Mouse (Mus musculus): ENCODE measurements around the gene Snx21. TPM values are rescaled to one million over a fixed set of nuclear protein-coding genes. Genes with fewer than 3 reads are reported as not detected.

The Snx21 gene
- polyA plus RNA-seq, 2 experiments, result 26.0 to 29.2 TPM

- Histone ChIP-seq H3K9ac (ENCODE audit: low read depth, low read length, severe bottlenecking) (no peak within 1 kb of the TSS), H3K27me3 (ENCODE audit: control insufficient read depth, insufficient read depth, low read length) (no peaks in the 10 kb centered on the region), H3K4me1 (ENCODE audit: control insufficient read depth, insufficient read depth, low read length) (peaks cover 8% of the 10 kb centered on the region; the same call in 1 of the 2 replicates), H3K4me2 (replicated peaks; ENCODE audit: low read depth, low read length, severe bottlenecking) (no peak within 1 kb of the TSS), H3K36me3 (ENCODE audit: control insufficient read depth, insufficient read depth, low read length) (peaks cover 42% of the 10 kb centered on the region), H3K9me3 (ENCODE audit: control insufficient read depth, low read length) (no peaks in the 10 kb centered on the region), H3K27ac (replicated peaks; ENCODE audit: low read depth, low read length) (no peak within 1 kb of the TSS), H3K4me3 (replicated peaks; ENCODE audit: low read length) (no peak within 1 kb of the TSS)
- 80% methylated on average over 6 of the region's 6 CpGs for WGBS
- no peak for TF ChIP-seq POLR2A (IDR thresholded peaks at IDR 0.05; ENCODE audit: borderline replicate concordance, extremely low read depth, insufficient read depth, insufficient read length)
- ATAC-seq (ENCODE audit: low FRiP score, low read depth) (no peak), DNase-seq (ENCODE audit: low spot score) (no peak)
Measured at GRCm38 (mm10) chr2:164828437-164828836, 42.8 kb downstream of the Snx21 start, which contains the start of gene Spata25. TSS of gene Spata25 (minus strand) at chr2:164828537.

- DNase-seq (ENCODE audit: low spot score), result no peak
- peaks cover 42% of the 10 kb centered on the region for H3K36me3 ChIP-seq (ENCODE audit: control insufficient read depth, insufficient read depth, low read length)
- ATAC-seq (ENCODE audit: low FRiP score, low read depth), result no peak
- H3K4me1 ChIP-seq (ENCODE audit: control insufficient read depth, insufficient read depth, low read length), result peaks cover 3% of the 10 kb centered on the region; the same call in 1 of the 2 replicates
- 91% methylated on average over 1 of the region's 1 CpGs for WGBS
- no peaks in the 10 kb centered on the region for H3K27me3 ChIP-seq (ENCODE audit: control insufficient read depth, insufficient read depth, low read length)
- H3K4me2 ChIP-seq (replicated peaks; ENCODE audit: low read depth, low read length, severe bottlenecking), result no peak overlapping the region
- H3K27ac ChIP-seq (replicated peaks; ENCODE audit: low read depth, low read length), result no peak overlapping the region
- no peak overlapping the region for H3K4me3 ChIP-seq (replicated peaks; ENCODE audit: low read length)
- H3K9ac ChIP-seq (ENCODE audit: low read depth, low read length, severe bottlenecking), result no peak overlapping the region
- TF ChIP-seq POLR2A (IDR thresholded peaks at IDR 0.05; ENCODE audit: borderline replicate concordance, extremely low read depth, insufficient read depth, insufficient read length), result no peak
- no peaks in the 10 kb centered on the region for H3K9me3 ChIP-seq (ENCODE audit: control insufficient read depth, low read length)
Measured at GRCm38 (mm10) chr2:164829090-164829489, 43.5 kb downstream of the Snx21 start.

GRCm38 (mm10) chr2:164831029-164831428, 45.4 kb downstream of the Snx21 start:
- Histone ChIP-seq H3K36me3 (ENCODE audit: control insufficient read depth, insufficient read depth, low read length) (peaks cover 36% of the 10 kb centered on the region), H3K4me3 (replicated peaks; ENCODE audit: low read length) (no peak overlapping the region), H3K9ac (ENCODE audit: low read depth, low read length, severe bottlenecking) (no peak overlapping the region), H3K27me3 (ENCODE audit: control insufficient read depth, insufficient read depth, low read length) (no peaks in the 10 kb centered on the region), H3K4me2 (replicated peaks; ENCODE audit: low read depth, low read length, severe bottlenecking) (no peak overlapping the region), H3K4me1 (ENCODE audit: control insufficient read depth, insufficient read depth, low read length) (peaks cover 12% of the 10 kb centered on the region), H3K9me3 (ENCODE audit: control insufficient read depth, low read length) (no peaks in the 10 kb centered on the region), H3K27ac (replicated peaks; ENCODE audit: low read depth, low read length) (no peak overlapping the region)
- no peak for ATAC-seq (ENCODE audit: low FRiP score, low read depth)
- no peak for DNase-seq (ENCODE audit: low spot score)
- TF ChIP-seq POLR2A (IDR thresholded peaks at IDR 0.05; ENCODE audit: borderline replicate concordance, extremely low read depth, insufficient read depth, insufficient read length), result no peak
- 83% methylated on average over 10 of the region's 10 CpGs for WGBS

- peak overlapping the region; percentile 97 for H3K4me2 ChIP-seq (replicated peaks; ENCODE audit: low read depth, low read length, severe bottlenecking)
- WGBS, result 69% methylated on average over 16 of the region's 16 CpGs
- H3K36me3 ChIP-seq (ENCODE audit: control insufficient read depth, insufficient read depth, low read length), result peaks cover 29% of the 10 kb centered on the region
- no peak overlapping the region for H3K27ac ChIP-seq (replicated peaks; ENCODE audit: low read depth, low read length)
- DNase-seq (ENCODE audit: low spot score) (no peak), ATAC-seq (ENCODE audit: low FRiP score, low read depth) (no peak)
- peak overlapping the region; percentile 74 for H3K9ac ChIP-seq (ENCODE audit: low read depth, low read length, severe bottlenecking)
- H3K4me3 ChIP-seq (replicated peaks; ENCODE audit: low read length), result peak overlapping the region; percentile 74
- no peaks in the 10 kb centered on the region for H3K9me3 ChIP-seq (ENCODE audit: control insufficient read depth, low read length)
- peaks cover 12% of the 10 kb centered on the region for H3K4me1 ChIP-seq (ENCODE audit: control insufficient read depth, insufficient read depth, low read length)
- no peaks in the 10 kb centered on the region for H3K27me3 ChIP-seq (ENCODE audit: control insufficient read depth, insufficient read depth, low read length)
- no peak for TF ChIP-seq POLR2A (IDR thresholded peaks at IDR 0.05; ENCODE audit: borderline replicate concordance, extremely low read depth, insufficient read depth, insufficient read length)
Measured at GRCm38 (mm10) chr2:164832032-164832747, 46.6 kb downstream of the Snx21 start.

GRCm38 (mm10) chr2:164832748-164833301, 47.2 kb downstream of the Snx21 start, which contains the start of gene Ctsa:
TSS of gene Ctsa (plus strand) at chr2:164832873.
- no peak for TF ChIP-seq POLR2A (IDR thresholded peaks at IDR 0.05; ENCODE audit: borderline replicate concordance, extremely low read depth, insufficient read depth, insufficient read length)
- ATAC-seq (ENCODE audit: low FRiP score, low read depth), result peak; percentile 39

More at GRCm38 (mm10) chr2:164832748-164833301, 47.2 kb downstream of the Snx21 start, which contains the start of gene Ctsa:
- 2% methylated on average over 35 of the region's 35 CpGs for WGBS
- H3K4me2 ChIP-seq (replicated peaks; ENCODE audit: low read depth, low read length, severe bottlenecking), result peak within 1 kb of the TSS; percentile 97
- H3K36me3 ChIP-seq (ENCODE audit: control insufficient read depth, insufficient read depth, low read length), result peaks cover 25% of the 10 kb centered on the region
- H3K4me1 ChIP-seq (ENCODE audit: control insufficient read depth, insufficient read depth, low read length), result peaks cover 12% of the 10 kb centered on the region
- no peaks in the 10 kb centered on the region for H3K27me3 ChIP-seq (ENCODE audit: control insufficient read depth, insufficient read depth, low read length)
- peak within 1 kb of the TSS; percentile 74 for H3K4me3 ChIP-seq (replicated peaks; ENCODE audit: low read length)
- H3K27ac ChIP-seq (replicated peaks; ENCODE audit: low read depth, low read length), result peak within 1 kb of the TSS; percentile 58
- H3K9me3 ChIP-seq (ENCODE audit: control insufficient read depth, low read length), result no peaks in the 10 kb centered on the region
- peak within 1 kb of the TSS; percentile 74 for H3K9ac ChIP-seq (ENCODE audit: low read depth, low read length, severe bottlenecking)
- DNase-seq (ENCODE audit: low spot score), result peak; percentile 65

All from limb, embryonic 14.5 days (tissue).